Mouse (Mus musculus): ENCODE results near the gene Ccz1. TPM values are rescaled to one million over a fixed set of nuclear protein-coding genes. Genes with fewer than 3 reads are reported as not detected.

The Ccz1 gene
- 93.1 and 97.2 TPM in 2 replicates for polyA plus RNA-seq (2014; fragmentation: Nextera tagmentation; extraction: Ambion mirVana)

- Histone ChIP-seq H3K27me3 (replicated peaks; ENCODE audit: control insufficient read depth, insufficient read depth, low read length) (no peaks in the 10 kb centered on the region), H3K4me2 (peak within 1 kb of the TSS; percentile 75), H3K9me3 (ENCODE audit: control insufficient read depth, low read length) (no peaks in the 10 kb centered on the region), H3K4me1 (replicated peaks; ENCODE audit: control insufficient read depth, insufficient read depth, low read length) (no peaks in the 10 kb centered on the region), H3K27ac (ENCODE audit: low read depth, low read length) (peak within 1 kb of the TSS; percentile 75), H3K9ac (ENCODE audit: low read depth, low read length) (peak within 1 kb of the TSS; percentile 85), H3K4me3 (ENCODE audit: low read depth, low read length) (peak within 1 kb of the TSS; percentile 80), H3K36me3 (ENCODE audit: control insufficient read depth, insufficient read depth, low read length) (peaks cover 12% of the 10 kb centered on the region; the same call in 1 of the 2 replicates)
- WGBS, result 3% methylated on average over 47 of the region's 47 CpGs
- DNase-seq (ENCODE audit: low spot score) (peak; percentile 79), ATAC-seq (replicated peaks; ENCODE audit: low FRiP score) (peak; percentile 99)
These were observed at the start of gene Ccz1 for GRCm38 (mm10) chr5:144014551-144015311. Ccz1 (minus strand) TSS chr5:144014877.

GRCm38 (mm10) chr5:144064093-144064492 lies 49.4 kb upstream of the Ccz1 start:
- 61% methylated on average over 5 of the region's 5 CpGs for WGBS
- Histone ChIP-seq H3K9ac (ENCODE audit: low read depth, low read length) (no peak overlapping the region), H3K27ac (ENCODE audit: low read depth, low read length) (no peak overlapping the region), H3K36me3 (ENCODE audit: control insufficient read depth, insufficient read depth, low read length) (no peaks in the 10 kb centered on the region), H3K9me3 (ENCODE audit: control insufficient read depth, low read length) (0 out of 2 replicates have a peak, but pooled peaks cover 3% of the 10 kb centered on the region), H3K4me2 (no peak overlapping the region), H3K4me1 (replicated peaks; ENCODE audit: control insufficient read depth, insufficient read depth, low read length) (no peaks in the 10 kb centered on the region), H3K4me3 (ENCODE audit: low read depth, low read length) (no peak overlapping the region), H3K27me3 (replicated peaks; ENCODE audit: control insufficient read depth, insufficient read depth, low read length) (no peaks in the 10 kb centered on the region)
- DNase-seq (ENCODE audit: low spot score) (no peak), ATAC-seq (replicated peaks; ENCODE audit: low FRiP score) (no peak)

GRCm38 (mm10) chr5:144054340-144054739 lies 39.7 kb upstream of the Ccz1 start:
- Histone ChIP-seq H3K27ac (ENCODE audit: low read depth, low read length) (no peak overlapping the region), H3K9ac (ENCODE audit: low read depth, low read length) (no peak overlapping the region), H3K36me3 (ENCODE audit: control insufficient read depth, insufficient read depth, low read length) (no peaks in the 10 kb centered on the region), H3K27me3 (replicated peaks; ENCODE audit: control insufficient read depth, insufficient read depth, low read length) (no peaks in the 10 kb centered on the region), H3K4me1 (replicated peaks; ENCODE audit: control insufficient read depth, insufficient read depth, low read length) (no peaks in the 10 kb centered on the region), H3K4me3 (ENCODE audit: low read depth, low read length) (no peak overlapping the region), H3K9me3 (ENCODE audit: control insufficient read depth, low read length) (no peaks in the 10 kb centered on the region), H3K4me2 (no peak overlapping the region)
- no peak for ATAC-seq (replicated peaks; ENCODE audit: low FRiP score)
- no peak for DNase-seq (ENCODE audit: low spot score)
- 84% methylated on average over 6 of the region's 6 CpGs for WGBS

- H3K27ac ChIP-seq (ENCODE audit: low read depth, low read length), result no peak overlapping the region
- no peaks in the 10 kb centered on the region for H3K4me1 ChIP-seq (replicated peaks; ENCODE audit: control insufficient read depth, insufficient read depth, low read length)
- ATAC-seq (replicated peaks; ENCODE audit: low FRiP score) (no peak), DNase-seq (ENCODE audit: low spot score) (no peak)
- H3K9me3 ChIP-seq (ENCODE audit: control insufficient read depth, low read length), result no peaks in the 10 kb centered on the region
- H3K36me3 ChIP-seq (ENCODE audit: control insufficient read depth, insufficient read depth, low read length), result no peaks in the 10 kb centered on the region
- H3K4me3 ChIP-seq (ENCODE audit: low read depth, low read length), result no peak overlapping the region
- WGBS, result 47% methylated on average over 3 of the region's 3 CpGs
- H3K9ac ChIP-seq (ENCODE audit: low read depth, low read length), result no peak overlapping the region
- no peaks in the 10 kb centered on the region for H3K27me3 ChIP-seq (replicated peaks; ENCODE audit: control insufficient read depth, insufficient read depth, low read length)
- H3K4me2 ChIP-seq, result no peak overlapping the region
These were observed 38.8 kb upstream of the Ccz1 start for GRCm38 (mm10) chr5:144053450-144053849.

- no peak for ATAC-seq (replicated peaks; ENCODE audit: low FRiP score)
- Histone ChIP-seq H3K27me3 (replicated peaks; ENCODE audit: control insufficient read depth, insufficient read depth, low read length) (no peaks in the 10 kb centered on the region), H3K4me1 (replicated peaks; ENCODE audit: control insufficient read depth, insufficient read depth, low read length) (no peaks in the 10 kb centered on the region), H3K4me3 (ENCODE audit: low read depth, low read length) (no peak overlapping the region), H3K27ac (ENCODE audit: low read depth, low read length) (no peak overlapping the region), H3K36me3 (ENCODE audit: control insufficient read depth, insufficient read depth, low read length) (no peaks in the 10 kb centered on the region), H3K9ac (ENCODE audit: low read depth, low read length) (no peak overlapping the region), H3K9me3 (ENCODE audit: control insufficient read depth, low read length) (no peaks in the 10 kb centered on the region), H3K4me2 (no peak overlapping the region)
- DNase-seq (ENCODE audit: low spot score), result no peak
These were observed 36.6 kb upstream of the Ccz1 start for GRCm38 (mm10) chr5:144051268-144051667.

- DNase-seq (ENCODE audit: low spot score), result no peak
- Histone ChIP-seq H3K36me3 (ENCODE audit: control insufficient read depth, insufficient read depth, low read length) (no peaks in the 10 kb centered on the region), H3K27ac (ENCODE audit: low read depth, low read length) (no peak overlapping the region), H3K9me3 (ENCODE audit: control insufficient read depth, low read length) (no peaks in the 10 kb centered on the region), H3K9ac (ENCODE audit: low read depth, low read length) (no peak overlapping the region), H3K27me3 (replicated peaks; ENCODE audit: control insufficient read depth, insufficient read depth, low read length) (no peaks in the 10 kb centered on the region), H3K4me3 (ENCODE audit: low read depth, low read length) (no peak overlapping the region), H3K4me2 (no peak overlapping the region), H3K4me1 (replicated peaks; ENCODE audit: control insufficient read depth, insufficient read depth, low read length) (no peaks in the 10 kb centered on the region)
- 55% methylated on average over 3 of the region's 3 CpGs for WGBS
- ATAC-seq (replicated peaks; ENCODE audit: low FRiP score), result no peak
These were observed 35.2 kb upstream of the Ccz1 start for GRCm38 (mm10) chr5:144049881-144050280.

- no peak for ATAC-seq (replicated peaks; ENCODE audit: low FRiP score)
- H3K27ac ChIP-seq (ENCODE audit: low read depth, low read length), result no peak overlapping the region
- H3K9me3 ChIP-seq (ENCODE audit: control insufficient read depth, low read length), result no peaks in the 10 kb centered on the region
- WGBS, result 67% methylated on average over 13 of the region's 13 CpGs
- H3K9ac ChIP-seq (ENCODE audit: low read depth, low read length), result no peak overlapping the region
- H3K4me3 ChIP-seq (ENCODE audit: low read depth, low read length), result no peak overlapping the region
- H3K27me3 ChIP-seq (replicated peaks; ENCODE audit: control insufficient read depth, insufficient read depth, low read length), result no peaks in the 10 kb centered on the region
- no peaks in the 10 kb centered on the region for H3K36me3 ChIP-seq (ENCODE audit: control insufficient read depth, insufficient read depth, low read length)
- DNase-seq (ENCODE audit: low spot score), result no peak
- no peak overlapping the region for H3K4me2 ChIP-seq
- no peaks in the 10 kb centered on the region for H3K4me1 ChIP-seq (replicated peaks; ENCODE audit: control insufficient read depth, insufficient read depth, low read length)
These were observed 32.6 kb upstream of the Ccz1 start for GRCm38 (mm10) chr5:144047324-144047723.

GRCm38 (mm10) chr5:144043166-144043565 lies 28.5 kb upstream of the Ccz1 start:
- no peaks in the 10 kb centered on the region for H3K36me3 ChIP-seq (ENCODE audit: control insufficient read depth, insufficient read depth, low read length)
- no peak for DNase-seq (ENCODE audit: low spot score)
- WGBS, result 80% methylated on average over 11 of the region's 11 CpGs
- H3K27ac ChIP-seq (ENCODE audit: low read depth, low read length), result no peak overlapping the region
- ATAC-seq (replicated peaks; ENCODE audit: low FRiP score), result no peak
- H3K4me2 ChIP-seq, result no peak overlapping the region
- no peaks in the 10 kb centered on the region for H3K4me1 ChIP-seq (replicated peaks; ENCODE audit: control insufficient read depth, insufficient read depth, low read length)
- H3K9me3 ChIP-seq (ENCODE audit: control insufficient read depth, low read length), result no peaks in the 10 kb centered on the region
- H3K9ac ChIP-seq (ENCODE audit: low read depth, low read length), result no peak overlapping the region
- H3K4me3 ChIP-seq (ENCODE audit: low read depth, low read length), result no peak overlapping the region
- H3K27me3 ChIP-seq (replicated peaks; ENCODE audit: control insufficient read depth, insufficient read depth, low read length), result no peaks in the 10 kb centered on the region

GRCm38 (mm10) chr5:144040720-144041364 lies 26.2 kb upstream of the Ccz1 start:
- H3K9me3 ChIP-seq (ENCODE audit: control insufficient read depth, low read length), result no peaks in the 10 kb centered on the region
- no peak overlapping the region for H3K9ac ChIP-seq (ENCODE audit: low read depth, low read length)
- peak; percentile 70 for DNase-seq (ENCODE audit: low spot score)
- peak overlapping the region; percentile 21; the same call in 1 of the 2 replicates for H3K4me2 ChIP-seq
- 46% methylated on average over 11 of the region's 11 CpGs for WGBS
- H3K27me3 ChIP-seq (replicated peaks; ENCODE audit: control insufficient read depth, insufficient read depth, low read length), result no peaks in the 10 kb centered on the region
- no peak overlapping the region for H3K4me3 ChIP-seq (ENCODE audit: low read depth, low read length)
- H3K36me3 ChIP-seq (ENCODE audit: control insufficient read depth, insufficient read depth, low read length), result no peaks in the 10 kb centered on the region
- no peaks in the 10 kb centered on the region for H3K4me1 ChIP-seq (replicated peaks; ENCODE audit: control insufficient read depth, insufficient read depth, low read length)
- H3K27ac ChIP-seq (ENCODE audit: low read depth, low read length), result no peak overlapping the region
- ATAC-seq (replicated peaks; ENCODE audit: low FRiP score), result no peak

All from liver, embryonic 11.5 days (tissue).